Mouse (Mus musculus): ENCODE data around the gene Crlf2. TPM values are rescaled to one million over a fixed set of nuclear protein-coding genes. Genes with fewer than 3 reads are reported as not detected.
A peak's percentile ranks its signal among the peaks of the same experiment; 100 is the strongest.

Gene Crlf2
- polyA plus RNA-seq, 1 experiment: 9.4 TPM

- Histone ChIP-seq H3K9ac (ENCODE audit: low read depth, poor library complexity, severe bottlenecking) (peak overlapping the region; percentile 75), H3K4me3 (ENCODE audit: low read depth, low read length) (peak overlapping the region; percentile 66), H3K4me1 (ENCODE audit: control insufficient read depth, insufficient read depth, low read length) (no peaks in the 10 kb centered on the region), H3K9me3 (replicated peaks; ENCODE audit: control insufficient read depth, insufficient read depth, low read length, poor library complexity, severe bottlenecking) (no peaks in the 10 kb centered on the region), H3K36me3 (ENCODE audit: control insufficient read depth, insufficient read depth, low read length, poor library complexity, severe bottlenecking) (no peaks in the 10 kb centered on the region), H3K27ac (ENCODE audit: insufficient read depth, low read length) (peak overlapping the region; percentile 71; the same call in 1 of the 2 replicates), H3K27me3 (ENCODE audit: control insufficient read depth, insufficient read depth, low read length, poor library complexity, severe bottlenecking) (no peaks in the 10 kb centered on the region)
- TF ChIP-seq CTCF (IDR thresholded peaks at IDR 0.05; ENCODE audit: low read depth, low read length) (no peak), POLR2A (IDR thresholded peaks at IDR 0.05; ENCODE audit: insufficient read depth, low read length) (no peak), EP300 (IDR thresholded peaks at IDR 0.05; ENCODE audit: insufficient read depth, low read depth, low read length) (no peak)
These were observed 398 bp upstream of the Crlf2 start for GRCm38 (mm10) chr5:109559191-109559590.

DNA sequence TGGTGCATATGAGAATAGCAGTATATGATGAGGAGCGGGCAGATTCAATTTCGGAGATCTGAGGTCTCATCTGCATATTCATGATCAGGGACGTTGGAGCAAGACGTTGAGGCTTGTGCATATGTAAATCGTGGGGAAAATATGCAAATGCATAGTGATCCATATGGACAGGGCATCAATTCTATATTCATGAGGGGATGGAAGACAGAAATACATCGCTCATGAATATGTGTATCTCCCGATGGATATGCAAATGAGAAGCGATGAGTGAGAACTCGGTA, 730 bp downstream of the Crlf2 start:
- TF ChIP-seq EP300 (IDR thresholded peaks at IDR 0.05; ENCODE audit: insufficient read depth, low read depth, low read length) (no peak), POLR2A (IDR thresholded peaks at IDR 0.05; ENCODE audit: insufficient read depth, low read length) (no peak), CTCF (IDR thresholded peaks at IDR 0.05; ENCODE audit: low read depth, low read length) (no peak)
- H3K9ac ChIP-seq (ENCODE audit: low read depth, poor library complexity, severe bottlenecking): peak overlapping the region; percentile 61
- peak overlapping the region; percentile 50 for H3K4me3 ChIP-seq (ENCODE audit: low read depth, low read length)
- H3K4me1 ChIP-seq (ENCODE audit: control insufficient read depth, insufficient read depth, low read length): no peaks in the 10 kb centered on the region
- no peaks in the 10 kb centered on the region for H3K27me3 ChIP-seq (ENCODE audit: control insufficient read depth, insufficient read depth, low read length, poor library complexity, severe bottlenecking)
- no peaks in the 10 kb centered on the region for H3K36me3 ChIP-seq (ENCODE audit: control insufficient read depth, insufficient read depth, low read length, poor library complexity, severe bottlenecking)
- no peaks in the 10 kb centered on the region for H3K9me3 ChIP-seq (replicated peaks; ENCODE audit: control insufficient read depth, insufficient read depth, low read length, poor library complexity, severe bottlenecking)
- peak overlapping the region; percentile 98 for H3K27ac ChIP-seq (ENCODE audit: insufficient read depth, low read length)

- Histone ChIP-seq H3K27me3 (ENCODE audit: control insufficient read depth, insufficient read depth, low read length, poor library complexity, severe bottlenecking) (no peaks in the 10 kb centered on the region), H3K27ac (ENCODE audit: insufficient read depth, low read length) (peak overlapping the region; percentile 98), H3K4me3 (ENCODE audit: low read depth, low read length) (peak overlapping the region; percentile 71), H3K36me3 (ENCODE audit: control insufficient read depth, insufficient read depth, low read length, poor library complexity, severe bottlenecking) (no peaks in the 10 kb centered on the region), H3K4me1 (ENCODE audit: control insufficient read depth, insufficient read depth, low read length) (no peaks in the 10 kb centered on the region), H3K9me3 (replicated peaks; ENCODE audit: control insufficient read depth, insufficient read depth, low read length, poor library complexity, severe bottlenecking) (no peaks in the 10 kb centered on the region), H3K9ac (ENCODE audit: low read depth, poor library complexity, severe bottlenecking) (peak overlapping the region; percentile 61)
- no peak for TF ChIP-seq EP300 (IDR thresholded peaks at IDR 0.05; ENCODE audit: insufficient read depth, low read depth, low read length)
- no peak for TF ChIP-seq CTCF (IDR thresholded peaks at IDR 0.05; ENCODE audit: low read depth, low read length)
- TF ChIP-seq POLR2A (IDR thresholded peaks at IDR 0.05; ENCODE audit: insufficient read depth, low read length): no peak
These were observed 1.3 kb downstream of the Crlf2 start for GRCm38 (mm10) chr5:109557321-109558122.

GRCm38 (mm10) chr5:109556591-109557320, 2.0 kb downstream of the Crlf2 start:
- H3K36me3 ChIP-seq (ENCODE audit: control insufficient read depth, insufficient read depth, low read length, poor library complexity, severe bottlenecking): no peaks in the 10 kb centered on the region
- H3K4me3 ChIP-seq (ENCODE audit: low read depth, low read length): peak overlapping the region; percentile 72
- no peaks in the 10 kb centered on the region for H3K4me1 ChIP-seq (ENCODE audit: control insufficient read depth, insufficient read depth, low read length)
- no peaks in the 10 kb centered on the region for H3K27me3 ChIP-seq (ENCODE audit: control insufficient read depth, insufficient read depth, low read length, poor library complexity, severe bottlenecking)
- TF ChIP-seq EP300 (IDR thresholded peaks at IDR 0.05; ENCODE audit: insufficient read depth, low read depth, low read length) (peak; percentile 23; the same call in 1 of the 2 replicates), CTCF (IDR thresholded peaks at IDR 0.05; ENCODE audit: low read depth, low read length) (no peak)
- peak overlapping the region; percentile 27 for H3K9ac ChIP-seq (ENCODE audit: low read depth, poor library complexity, severe bottlenecking)
- peak overlapping the region; percentile 90 for H3K27ac ChIP-seq (ENCODE audit: insufficient read depth, low read length)
- H3K9me3 ChIP-seq (replicated peaks; ENCODE audit: control insufficient read depth, insufficient read depth, low read length, poor library complexity, severe bottlenecking): no peaks in the 10 kb centered on the region

DNA sequence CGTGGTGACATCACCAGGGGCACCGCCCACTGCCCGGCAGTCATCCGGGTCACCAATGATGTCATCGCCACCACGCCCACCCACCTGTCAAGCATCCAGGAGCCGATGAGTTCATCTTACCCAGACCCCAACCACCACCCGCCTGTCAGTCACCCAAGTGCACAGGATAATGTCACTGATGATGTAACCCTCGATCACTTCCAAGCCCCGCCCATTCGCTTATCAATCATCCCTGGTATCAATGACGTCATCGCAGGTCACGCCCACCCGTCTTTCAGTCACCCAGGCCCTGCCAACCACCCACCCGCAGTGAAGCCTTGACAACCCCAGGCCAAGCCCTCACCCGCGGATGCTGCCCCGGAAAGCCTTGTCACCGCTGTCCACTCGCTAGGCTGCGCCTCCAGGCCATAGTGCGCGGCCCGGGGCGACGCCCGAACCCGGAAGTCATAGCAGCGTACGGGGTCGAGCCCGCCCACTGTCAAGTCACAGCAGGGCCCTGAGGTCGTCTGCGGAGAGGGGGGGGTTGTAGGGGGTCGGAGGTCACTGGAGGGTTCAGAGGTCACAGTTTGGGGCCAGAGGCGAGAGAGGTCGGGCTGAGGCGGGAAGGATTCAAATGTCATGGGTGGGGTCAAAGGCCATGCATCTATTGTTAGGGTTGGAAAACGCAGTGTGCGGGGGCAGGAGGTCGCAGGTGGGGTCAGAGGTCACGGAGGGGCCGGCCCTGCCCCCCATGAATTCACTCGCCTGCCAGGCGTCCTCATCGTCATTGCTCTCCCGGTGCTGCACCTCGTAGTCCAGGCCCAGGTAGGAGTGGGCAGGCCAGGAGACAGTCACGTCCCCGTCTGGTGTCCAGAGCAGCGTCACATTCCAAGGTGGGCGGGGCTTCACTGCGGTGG, 2.9 kb downstream of the Crlf2 start:
- H3K9ac ChIP-seq (ENCODE audit: low read depth, poor library complexity, severe bottlenecking): peak overlapping the region; percentile 24
- no peaks in the 10 kb centered on the region for H3K36me3 ChIP-seq (ENCODE audit: control insufficient read depth, insufficient read depth, low read length, poor library complexity, severe bottlenecking)
- peak overlapping the region; percentile 62 for H3K27ac ChIP-seq (ENCODE audit: insufficient read depth, low read length)
- H3K4me1 ChIP-seq (ENCODE audit: control insufficient read depth, insufficient read depth, low read length): no peaks in the 10 kb centered on the region
- H3K27me3 ChIP-seq (ENCODE audit: control insufficient read depth, insufficient read depth, low read length, poor library complexity, severe bottlenecking): no peaks in the 10 kb centered on the region
- peak overlapping the region; percentile 72 for H3K4me3 ChIP-seq (ENCODE audit: low read depth, low read length)
- H3K9me3 ChIP-seq (replicated peaks; ENCODE audit: control insufficient read depth, insufficient read depth, low read length, poor library complexity, severe bottlenecking): no peaks in the 10 kb centered on the region
- TF ChIP-seq EP300 (IDR thresholded peaks at IDR 0.05; ENCODE audit: insufficient read depth, low read depth, low read length) (no peak), POLR2A (IDR thresholded peaks at IDR 0.05; ENCODE audit: insufficient read depth, low read length) (no peak), CTCF (IDR thresholded peaks at IDR 0.05; ENCODE audit: low read depth, low read length) (no peak)

Data from ES-Bruce4 (cell line).